Mouse (Mus musculus) CH12.LX (cell line): ENCODE measurements at regions not wholly inside any gene's neighbourhood (a gene's known extent, or its start where the extent isn't known, plus 50 kb on each side); places are given as distances from the start of the nearest gene placed in this dataset.

ENCODE experiments used
- GABPA ChIP-seq: IDR thresholded peaks from 2 replicates; pipeline ENCODE4 v1.6.1; 2012; ENCODE audit warnings: low read depth, low read length, improper control_type of control experiment, inconsistent platforms; ENCODE audit not compliant: insufficient replicate concordance
- POLR2A ChIP-seq: IDR thresholded peaks from 2 replicates; pipeline ENCODE4 v1.6.1; 2011; ENCODE audit warnings: low read depth, mild to moderate bottlenecking, improper control_type of control experiment, low read length
- RAD21 ChIP-seq: IDR thresholded peaks from 2 replicates; pipeline ENCODE4 v1.6.1; 2011; ENCODE audit warnings: low read depth, mild to moderate bottlenecking, low read length, improper control_type of control experiment, moderate library complexity

- TF ChIP-seq RAD21 (no peak), POLR2A (no peak), GABPA (no peak)
Observed at GRCm38 (mm10) chr3:158905104-158905503, 343.1 kb upstream of the Lrrc7 start.
